Mouse (Mus musculus): ENCODE measurements at regions not wholly inside any gene's neighbourhood (a gene's known extent, or its start where the extent isn't known, plus 50 kb on each side); places are given as distances from the start of the nearest gene placed in this dataset.
"Not testable (repeated sequence)": the region's sequence is repeated elsewhere in the genome, so short reads cannot be mapped to it uniquely, and the experiment has no call there.

GRCm38 (mm10) chr13:27945062-27945461, 71.0 kb upstream of the Prl4a1 start:
- Histone ChIP-seq H3K9ac (ENCODE audit: low read depth, low read length) (no peak overlapping the region), H3K4me1 (replicated peaks; ENCODE audit: control insufficient read depth, insufficient read depth, low read length) (no peaks in the 10 kb centered on the region), H3K36me3 (ENCODE audit: control insufficient read depth, insufficient read depth, low read length) (no peaks in the 10 kb centered on the region), H3K4me3 (ENCODE audit: low read depth, low read length) (no peak overlapping the region), H3K9me3 (ENCODE audit: control insufficient read depth, low read length) (no peaks in the 10 kb centered on the region), H3K27me3 (ENCODE audit: control insufficient read depth, insufficient read depth, low read length) (no peaks in the 10 kb centered on the region), H3K27ac (ENCODE audit: low read depth, low read length) (no peak overlapping the region), H3K4me2 (replicated peaks; ENCODE audit: low read depth, low read length) (no peak overlapping the region)
- ATAC-seq (ENCODE audit: low FRiP score) (no peak), DNase-seq (ENCODE audit: low spot score) (peak; percentile 53)
- 51% methylated on average over 3 of the region's 3 CpGs for WGBS

GRCm38 (mm10) chr13:27960421-27960820, 55.6 kb upstream of the Prl4a1 start:
- H3K4me1 ChIP-seq (replicated peaks; ENCODE audit: control insufficient read depth, insufficient read depth, low read length); DNase-seq (ENCODE audit: low spot score); ATAC-seq (ENCODE audit: low FRiP score); H3K27me3 ChIP-seq (ENCODE audit: control insufficient read depth, insufficient read depth, low read length); H3K4me3 ChIP-seq (ENCODE audit: low read depth, low read length); H3K36me3 ChIP-seq (ENCODE audit: control insufficient read depth, insufficient read depth, low read length); H3K4me2 ChIP-seq (replicated peaks; ENCODE audit: low read depth, low read length); H3K9me3 ChIP-seq (ENCODE audit: control insufficient read depth, low read length); H3K27ac ChIP-seq (ENCODE audit: low read depth, low read length); H3K9ac ChIP-seq (ENCODE audit: low read depth, low read length): not testable (repeated sequence)
- WGBS, result 86% methylated on average over 1 of the region's 1 CpGs

GRCm38 (mm10) chr13:27962381-27962780, 53.6 kb upstream of the Prl4a1 start:
- H3K4me3 ChIP-seq (ENCODE audit: low read depth, low read length); ATAC-seq (ENCODE audit: low FRiP score); H3K36me3 ChIP-seq (ENCODE audit: control insufficient read depth, insufficient read depth, low read length); H3K9me3 ChIP-seq (ENCODE audit: control insufficient read depth, low read length); H3K27ac ChIP-seq (ENCODE audit: low read depth, low read length); H3K27me3 ChIP-seq (ENCODE audit: control insufficient read depth, insufficient read depth, low read length); H3K9ac ChIP-seq (ENCODE audit: low read depth, low read length); H3K4me1 ChIP-seq (replicated peaks; ENCODE audit: control insufficient read depth, insufficient read depth, low read length); H3K4me2 ChIP-seq (replicated peaks; ENCODE audit: low read depth, low read length); DNase-seq (ENCODE audit: low spot score): not testable (repeated sequence)
- WGBS, result 76% methylated on average over 2 of the region's 2 CpGs

GRCm38 (mm10) chr13:27966021-27966420, 50.0 kb upstream of the Prl4a1 start:
- H3K4me3 ChIP-seq (ENCODE audit: low read depth, low read length); DNase-seq (ENCODE audit: low spot score); H3K36me3 ChIP-seq (ENCODE audit: control insufficient read depth, insufficient read depth, low read length); ATAC-seq (ENCODE audit: low FRiP score); H3K4me1 ChIP-seq (replicated peaks; ENCODE audit: control insufficient read depth, insufficient read depth, low read length); H3K9me3 ChIP-seq (ENCODE audit: control insufficient read depth, low read length); H3K9ac ChIP-seq (ENCODE audit: low read depth, low read length); H3K27me3 ChIP-seq (ENCODE audit: control insufficient read depth, insufficient read depth, low read length); H3K27ac ChIP-seq (ENCODE audit: low read depth, low read length); H3K4me2 ChIP-seq (replicated peaks; ENCODE audit: low read depth, low read length): not testable (repeated sequence)
- 84% methylated on average over 2 of the region's 2 CpGs for WGBS

Data from hindbrain, embryonic 11.5 days (tissue).